Mouse (Mus musculus) neutrophil, adult 5-6 weeks (primary cell): ENCODE results near the gene Bfar. TPM values are rescaled to one million over a fixed set of nuclear protein-coding genes. Genes with fewer than 3 reads are reported as not detected.
"Not testable (repeated sequence)": the region's sequence is repeated elsewhere in the genome, so short reads cannot be mapped to it uniquely, and the experiment has no call there.

Source experiments
- ATAC-seq: fragments of 151-379, 151-347 bp; 2 replicates; pipeline ENCODE4 v1.8.0; 2017; ENCODE audit warnings: mild to moderate bottlenecking, moderate TSS enrichment; ENCODE audit not compliant: insufficient number of reproducible peaks, poor library complexity, low FRiP score, severe bottlenecking; ENCODE audit errors: extremely low read depth
- total RNA-seq: library from RNA; stranded (forward); fragments of 200-1000 nt; gene quantifications from 2 replicates; pipeline ENCODE4 v1.2.3, GENCODE M21; 2017

Bfar gene
- total RNA-seq, 1 experiment from 2014 or later, result 70.1 TPM

DNA sequence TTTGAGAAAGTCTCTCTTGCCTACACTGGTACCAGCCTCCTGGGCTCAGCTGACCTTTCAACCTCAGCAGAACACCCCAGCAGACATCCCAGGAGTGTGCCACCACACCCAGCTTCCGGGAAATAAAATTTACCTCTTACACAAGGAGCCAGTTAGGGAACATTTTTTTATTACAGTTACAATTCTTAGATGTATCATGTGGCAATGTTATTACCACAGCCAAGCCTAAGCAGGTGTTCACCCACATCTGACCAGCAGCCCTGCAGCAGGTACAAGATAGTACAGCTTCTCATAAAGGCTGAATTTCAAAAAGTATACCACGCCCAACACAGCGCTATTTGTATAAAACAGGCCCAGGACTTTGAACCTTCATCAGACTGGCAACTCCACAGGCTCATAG is 43.3 kb downstream of the Bfar start:
- no peak for ATAC-seq

DNA sequence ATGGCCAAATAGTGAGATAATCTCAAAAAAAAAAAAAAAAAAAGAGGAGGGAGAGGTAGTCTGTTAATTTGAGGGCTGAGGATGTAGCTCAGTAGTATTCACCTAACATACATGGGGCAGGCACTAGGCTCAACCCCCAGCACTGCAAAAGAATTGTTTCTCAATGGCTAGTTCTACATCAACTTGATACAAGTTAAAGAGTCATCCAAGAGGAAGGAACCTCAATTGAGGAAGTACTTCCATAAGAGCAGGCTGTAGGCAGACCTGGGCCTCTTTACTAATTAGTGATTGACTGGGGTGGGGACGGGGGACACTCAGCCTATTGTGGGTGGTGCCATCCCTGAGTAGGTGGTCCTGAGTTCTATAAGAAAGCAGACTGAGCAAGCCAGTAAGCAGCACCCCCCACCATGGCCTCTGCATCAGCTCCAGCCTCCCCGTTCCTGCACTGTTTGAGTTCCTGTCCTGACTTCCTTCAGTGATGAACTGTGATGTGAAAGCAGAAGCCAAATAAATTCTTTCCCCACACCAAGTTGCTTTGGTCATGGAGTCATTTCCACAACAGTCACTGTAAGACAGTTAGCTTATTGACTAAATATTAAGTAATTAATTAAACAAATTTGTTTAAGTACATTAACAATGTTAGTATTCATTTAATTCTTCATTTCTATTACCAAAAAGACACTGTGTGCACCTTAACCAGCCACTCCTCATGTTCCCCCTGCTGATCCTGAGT is 45.3 kb downstream of the Bfar start:
- ATAC-seq, result 0 out of 2 replicates have a peak, but pooled peaks have one; percentile 23

DNA sequence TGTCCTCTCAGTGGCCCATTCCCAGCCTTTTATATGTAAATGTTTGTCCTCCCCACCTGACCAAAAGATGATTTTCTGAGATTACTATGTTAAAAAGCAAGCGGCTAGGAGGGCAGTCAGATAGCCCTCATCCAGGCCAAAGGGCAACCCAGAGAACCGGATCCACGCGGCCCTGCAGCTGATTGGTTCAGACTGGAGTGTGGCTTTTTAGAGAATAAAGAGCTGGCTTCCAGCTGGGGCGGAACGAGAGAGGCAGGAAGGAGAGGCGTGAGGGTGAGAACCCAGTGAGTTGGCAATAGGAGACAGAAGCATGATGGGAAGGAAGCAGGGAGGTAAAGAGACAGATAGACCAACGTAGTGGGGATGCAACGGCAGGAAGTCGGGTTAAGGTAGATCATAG is 51.3 kb downstream of the Bfar start:
- ATAC-seq, result no peak

DNA sequence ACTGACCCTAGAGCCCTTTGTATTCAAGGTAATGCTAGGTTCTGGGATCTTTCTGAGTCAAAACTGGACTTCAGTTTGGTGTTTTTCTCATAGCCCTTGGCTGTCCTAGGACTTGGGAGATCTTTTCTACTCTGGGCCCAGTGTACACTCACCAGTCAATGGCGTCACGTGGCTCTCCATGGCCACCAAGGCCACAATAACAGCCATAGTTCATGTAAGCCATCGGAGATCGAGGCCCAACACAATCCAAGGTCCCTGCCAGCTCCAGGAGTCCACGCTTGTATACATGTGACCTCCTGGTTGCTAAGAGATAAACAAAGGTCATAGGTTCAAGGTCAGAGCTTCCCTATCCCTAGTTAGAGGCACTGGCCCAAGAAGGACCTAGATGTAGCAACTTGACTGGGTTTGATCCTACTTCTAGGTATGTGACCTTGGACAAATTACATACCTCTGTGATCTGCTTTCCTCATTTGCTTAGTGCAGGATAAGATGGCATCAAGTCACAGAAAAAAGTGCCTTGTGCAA is 56.2 kb downstream of the Bfar start:
- no peak for ATAC-seq

DNA sequence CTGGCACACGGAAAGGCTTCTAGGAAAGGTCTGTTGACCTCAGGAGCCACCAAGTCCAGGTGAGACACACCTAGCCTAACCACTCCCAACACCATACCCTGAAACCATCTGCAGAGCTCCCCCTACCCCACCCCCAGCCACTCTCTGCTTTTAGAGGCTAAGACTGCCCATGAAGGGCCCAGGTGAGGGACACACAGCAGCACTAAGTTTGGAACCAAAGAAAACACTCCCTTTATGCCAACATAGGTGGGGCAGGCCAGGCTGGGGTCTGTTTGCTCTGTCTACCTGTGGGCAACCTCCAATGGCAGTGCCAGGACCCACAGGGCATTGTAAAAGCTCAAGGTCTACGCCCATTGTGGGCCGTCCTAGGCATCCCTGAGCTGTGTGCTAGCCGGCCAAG is 57.8 kb downstream of the Bfar start:
- ATAC-seq, result no peak

GRCm38 (mm10) chr16:13730285-13731255 is 58.9 kb downstream of the Bfar start, which contains the start of gene Pla2g10:
Pla2g10 (minus strand) TSS chr16:13730983.
- no peak for ATAC-seq

DNA sequence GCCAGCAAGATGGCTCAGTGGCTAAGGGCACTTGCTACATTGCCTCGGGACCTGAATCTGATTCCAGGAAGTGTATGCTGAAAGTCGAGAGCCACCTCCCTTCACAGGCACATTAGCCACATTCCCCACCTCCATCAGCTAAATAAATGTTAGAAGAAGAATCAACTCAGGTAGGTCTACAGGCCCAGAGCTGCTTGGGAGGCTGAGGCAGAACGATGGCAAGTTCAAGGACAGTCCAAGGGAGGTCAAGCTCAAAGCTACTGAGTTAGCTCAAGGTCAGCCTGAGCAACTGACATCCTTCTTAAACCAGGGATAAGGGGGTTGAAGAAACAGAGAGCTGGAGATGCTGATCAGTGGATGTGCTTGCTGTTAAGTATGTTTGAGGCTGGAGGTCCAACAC is 61.1 kb downstream of the Bfar start:
- ATAC-seq, result no peak

- 0 out of 2 replicates have a peak, but pooled peaks have one; percentile 53 for ATAC-seq
These were observed 62.0 kb downstream of the Bfar start for GRCm38 (mm10) chr16:13733518-13734137.

- no peak for ATAC-seq
These were observed 64.3 kb downstream of the Bfar start for GRCm38 (mm10) chr16:13735977-13736376.

DNA sequence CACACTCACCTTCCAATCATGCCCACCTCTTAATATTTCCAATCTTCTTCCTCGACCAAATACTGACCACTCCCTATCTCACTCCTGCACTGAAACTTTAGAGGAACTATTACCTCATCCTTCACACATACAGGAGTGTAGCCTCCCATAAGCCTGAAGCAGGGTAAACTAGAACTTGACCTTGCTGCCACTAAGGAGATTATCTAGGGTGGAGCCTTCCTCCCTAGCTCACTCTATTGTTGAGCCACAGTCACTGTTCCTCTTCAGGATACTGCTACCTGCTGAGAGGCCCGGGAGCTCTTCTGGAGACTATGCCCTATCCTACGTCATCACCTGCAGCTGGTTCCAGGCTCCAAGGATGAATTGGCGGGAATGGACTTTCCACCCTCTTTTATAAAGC is 67.4 kb downstream of the Bfar start:
- ATAC-seq, result not testable (repeated sequence)

DNA sequence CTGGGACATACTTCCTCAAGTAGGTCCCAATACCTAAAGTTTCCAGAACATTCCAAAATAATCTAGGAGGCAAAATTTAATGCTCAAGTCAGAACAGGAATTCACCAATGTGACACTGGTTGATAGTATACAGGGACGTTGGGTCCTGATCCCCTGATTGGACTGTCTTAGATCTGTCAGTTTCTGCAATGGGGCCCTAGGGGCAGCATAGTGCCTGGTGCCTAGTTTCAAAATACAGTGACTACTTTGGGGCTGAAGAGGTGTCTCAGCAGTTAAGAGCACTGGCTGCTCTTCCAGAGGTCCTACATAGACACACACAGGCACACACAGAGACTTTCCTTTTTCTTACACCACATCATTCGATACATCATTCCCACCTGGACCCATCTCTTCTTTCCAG is 69.2 kb downstream of the Bfar start:
- ATAC-seq, result no peak

DNA sequence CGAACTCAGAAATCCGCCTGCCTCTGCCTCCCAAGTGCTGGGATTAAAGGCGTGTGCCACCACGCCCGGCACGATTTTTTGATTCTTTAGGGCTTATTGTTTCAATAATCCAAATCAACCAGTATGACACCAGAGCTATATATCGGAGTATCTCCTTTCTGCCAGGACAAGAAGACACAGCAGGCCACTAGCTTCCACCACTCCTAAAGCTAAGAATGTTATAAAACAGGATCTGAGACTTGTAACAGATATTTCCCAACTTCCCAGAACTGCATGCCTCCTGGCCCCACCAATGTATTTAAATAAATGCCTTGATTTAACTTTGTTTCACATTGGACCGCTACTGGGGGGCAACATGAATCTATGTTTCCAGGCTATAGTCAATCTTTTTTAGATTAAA is 76.0 kb downstream of the Bfar start:
- ATAC-seq, result no peak

GRCm38 (mm10) chr16:13748124-13748523 is 76.5 kb downstream of the Bfar start:
- ATAC-seq, result no peak

DNA sequence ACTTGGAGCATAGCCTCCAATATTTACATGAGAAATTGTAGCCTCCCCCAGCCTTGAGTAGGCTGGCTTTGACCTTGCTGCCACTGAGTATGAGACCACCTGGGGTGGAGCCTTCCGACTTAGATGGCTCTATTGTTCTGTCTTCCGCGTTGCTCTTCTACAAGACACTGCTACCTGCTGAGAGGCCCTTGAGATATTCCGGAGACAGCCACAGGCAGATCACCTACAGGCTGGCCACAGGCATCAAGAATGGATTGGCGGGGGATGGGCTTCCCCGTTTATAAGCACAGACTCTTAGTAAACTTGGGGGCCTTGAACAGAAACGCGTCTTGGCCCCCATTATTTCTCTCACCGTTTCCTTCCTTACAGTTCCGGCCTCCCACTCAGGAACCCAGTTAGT is 77.2 kb downstream of the Bfar start:
- ATAC-seq, result not testable (repeated sequence)

GRCm38 (mm10) chr16:13749306-13749705 is 77.6 kb downstream of the Bfar start:
- no peak for ATAC-seq

DNA sequence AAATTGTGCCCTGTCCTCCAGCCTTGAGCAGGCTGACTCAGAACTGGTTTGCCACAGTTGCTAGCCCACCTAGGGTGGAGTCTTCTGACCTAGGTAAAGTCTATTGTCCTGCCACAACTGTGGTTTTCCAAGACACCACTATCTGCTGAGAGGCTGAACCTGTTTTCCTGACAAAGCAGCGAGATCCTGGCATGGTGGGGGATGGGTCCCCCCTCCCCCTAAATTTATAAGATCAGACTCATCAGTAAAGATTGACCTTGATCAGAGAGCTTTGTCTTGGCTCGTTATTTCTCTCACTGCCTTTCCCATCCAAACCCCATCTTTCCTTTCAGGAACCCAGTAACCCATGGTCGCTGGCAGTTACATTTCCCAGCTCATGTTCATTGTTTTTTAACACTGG is 78.3 kb downstream of the Bfar start:
- ATAC-seq, result no peak

DNA sequence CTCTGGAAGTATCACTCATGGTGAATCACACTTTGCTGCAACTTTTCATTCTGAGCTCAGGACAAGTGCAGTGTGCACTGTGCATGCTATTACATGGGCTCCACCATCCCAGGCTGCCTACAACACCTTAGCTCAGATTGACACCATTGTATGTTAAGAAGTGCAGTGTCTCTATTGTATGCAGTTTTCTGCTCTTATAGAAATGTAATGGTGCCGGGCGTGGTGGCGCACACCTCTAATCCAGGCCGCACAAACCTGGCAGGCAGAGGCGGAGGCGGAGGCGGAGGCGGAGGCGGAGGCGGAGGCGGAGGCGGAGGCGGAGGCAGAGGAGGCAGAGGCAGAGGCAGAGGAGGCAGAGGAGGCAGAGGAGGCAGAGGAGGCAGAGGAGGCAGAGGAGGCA is 79.0 kb downstream of the Bfar start:
- ATAC-seq, result no peak
